Comparison of ENCODE assay signal across 8 mouse cellular contexts in the genomic region with DNA sequence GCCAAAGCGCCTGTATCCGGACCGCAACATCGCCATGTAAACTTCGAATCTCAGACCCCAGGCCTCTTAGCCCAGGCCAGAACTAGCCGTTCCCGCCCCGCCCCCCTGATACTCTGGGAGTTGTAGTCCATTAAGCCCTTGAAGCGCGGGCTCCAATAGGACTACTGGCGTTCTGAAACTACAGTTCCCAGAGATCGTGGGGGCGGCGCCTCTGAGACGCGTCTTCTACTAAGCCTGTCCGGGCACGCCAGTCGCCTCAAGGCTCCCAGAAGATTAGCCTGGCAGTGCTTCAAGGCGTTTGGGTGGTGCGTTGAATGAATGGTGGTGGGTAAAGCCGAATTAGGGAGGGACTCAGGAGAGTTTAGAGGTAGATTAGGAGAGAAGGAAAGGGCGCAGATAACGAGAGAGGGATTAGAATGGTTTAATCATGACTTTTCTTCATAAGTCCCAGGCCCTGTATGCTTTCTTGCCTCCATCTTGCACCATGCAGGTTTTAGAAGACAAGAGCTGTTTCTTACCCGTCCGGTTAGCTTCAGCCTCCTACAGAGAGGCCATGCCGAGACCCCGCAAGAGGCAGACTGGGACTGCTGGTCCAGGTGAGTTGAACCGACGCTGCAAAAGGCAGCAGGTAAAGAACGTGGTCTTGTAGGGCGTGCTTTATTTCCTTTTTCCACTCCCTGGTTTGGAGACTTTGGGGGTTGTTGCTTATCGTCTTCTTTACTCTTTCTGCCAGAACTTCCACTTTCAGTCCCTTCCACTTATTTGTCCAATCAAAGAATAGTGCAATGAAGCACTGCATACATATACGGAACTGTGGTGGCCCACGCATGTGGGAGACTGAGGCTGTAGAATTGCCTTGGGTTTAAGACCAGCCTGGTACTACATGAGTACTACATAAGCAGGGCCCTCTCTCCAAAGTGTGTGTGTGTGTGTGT. TPM values are rescaled to one million over a fixed set of nuclear protein-coding genes. Genes with fewer than 3 reads are reported as not detected.
DNase-seq lines count a peak whose midpoint lies in the region; ATAC-seq and TF ChIP-seq lines count a peak whose summit lies in the region.

A gene (minus strand): TSS at position 106 of the 935 bp plus-strand sequence.
A gene (plus strand): TSS at position 250 of the 935 bp plus-strand sequence.

- H3K27me3 ChIP-seq in heart, embryonic 12.5 days (replicated peaks): no peaks in the 10 kb centered on the region
- H3K27me3 ChIP-seq in kidney, postnatal 0 days (ENCODE audit: insufficient read depth, low read length): no peaks in the 10 kb centered on the region
- H3K27me3 ChIP-seq in liver, embryonic 11.5 days (replicated peaks; ENCODE audit: control insufficient read depth, insufficient read depth, low read length): no peaks in the 10 kb centered on the region
- no peaks in the 10 kb centered on the region for H3K27me3 ChIP-seq in stomach, embryonic 14.5 days (ENCODE audit: control insufficient read depth, insufficient read depth, low read length)

- H3K4me3 ChIP-seq in heart, embryonic 12.5 days: peak within 1 kb of the TSS; percentile 76
- peak within 1 kb of the TSS; percentile 71 for H3K4me3 ChIP-seq in kidney, postnatal 0 days (replicated peaks; ENCODE audit: low read depth, low read length)
- H3K4me3 ChIP-seq in liver, embryonic 11.5 days (ENCODE audit: low read depth, low read length): peak within 1 kb of the TSS; percentile 69
- peak within 1 kb of the TSS; percentile 72 for H3K4me3 ChIP-seq in stomach, embryonic 14.5 days (ENCODE audit: low read depth, low read length)

- WGBS in heart, embryonic 12.5 days: under 1% methylated on average over 35 of the region's 35 CpGs
- under 1% methylated on average over 35 of the region's 35 CpGs for WGBS in kidney, postnatal 0 days
- WGBS in liver, embryonic 11.5 days: 2% methylated on average over 35 of the region's 35 CpGs
- WGBS in stomach, embryonic 14.5 days: 1% methylated on average over 35 of the region's 35 CpGs

- peak within 1 kb of the TSS; percentile 78 for H3K4me2 ChIP-seq in heart, embryonic 12.5 days
- peak within 1 kb of the TSS; percentile 90 for H3K4me2 ChIP-seq in kidney, postnatal 0 days (ENCODE audit: low read length)
- H3K4me2 ChIP-seq in liver, embryonic 11.5 days: peak within 1 kb of the TSS; percentile 64
- H3K4me2 ChIP-seq in stomach, embryonic 14.5 days (replicated peaks; ENCODE audit: low read depth, low read length): peak within 1 kb of the TSS; percentile 72

- ATAC-seq in erythroid progenitor cell, adult 5-6 weeks (replicated peaks; ENCODE audit: low FRiP score, poor library complexity, severe bottlenecking): peak; percentile 99
- peak; percentile 99 for ATAC-seq in heart, embryonic 12.5 days (ENCODE audit: insufficient number of reproducible peaks, low FRiP score)
- ATAC-seq in kidney, postnatal 0 days (replicated peaks; ENCODE audit: low FRiP score, low read depth): peak; percentile 99
- ATAC-seq in liver, embryonic 11.5 days (replicated peaks; ENCODE audit: low FRiP score): peak; percentile 98
- ATAC-seq in stomach, embryonic 14.5 days (ENCODE audit: insufficient number of reproducible peaks, insufficient read depth, low FRiP score, low read depth): peak; percentile 99

- peak; percentile 94 for DNase-seq in CD4-positive helper T cell, adult 2 months (ENCODE audit: low read depth, low spot score)
- peak; percentile 94 for DNase-seq in brain, embryonic 18.5 days (ENCODE audit: low read depth, low spot score)
- peak; percentile 99 for DNase-seq in kidney, postnatal 0 days (ENCODE audit: low spot score)
- DNase-seq in liver, embryonic 11.5 days (ENCODE audit: low spot score): peak; percentile 89
- peak; percentile 94 for DNase-seq in naive thymus-derived CD4-positive, alpha-beta T cell, adult 2 months (ENCODE audit: low read depth)

- H3K9me3 ChIP-seq in heart, embryonic 12.5 days (replicated peaks): no peaks in the 10 kb centered on the region
- no peaks in the 10 kb centered on the region for H3K9me3 ChIP-seq in kidney, postnatal 0 days (replicated peaks; ENCODE audit: low read length)
- H3K9me3 ChIP-seq in liver, embryonic 11.5 days (ENCODE audit: control insufficient read depth, low read length): no peaks in the 10 kb centered on the region
- no peaks in the 10 kb centered on the region for H3K9me3 ChIP-seq in stomach, embryonic 14.5 days (ENCODE audit: control insufficient read depth, low read depth, low read length)

- peaks cover 17% of the 10 kb centered on the region for H3K4me1 ChIP-seq in heart, embryonic 12.5 days (replicated peaks)
- H3K4me1 ChIP-seq in kidney, postnatal 0 days (replicated peaks; ENCODE audit: insufficient read depth, low read length): peaks cover 4% of the 10 kb centered on the region; the same call in 1 of the 2 replicates
- peaks cover 12% of the 10 kb centered on the region for H3K4me1 ChIP-seq in liver, embryonic 11.5 days (replicated peaks; ENCODE audit: control insufficient read depth, insufficient read depth, low read length)
- peaks cover 17% of the 10 kb centered on the region; the same call in 1 of the 2 replicates for H3K4me1 ChIP-seq in stomach, embryonic 14.5 days (ENCODE audit: control insufficient read depth, insufficient read depth, low read length)

- H3K27ac ChIP-seq in heart, embryonic 12.5 days (ENCODE audit: poor library complexity, severe bottlenecking): peak within 1 kb of the TSS; percentile 29; the same call in 1 of the 2 replicates
- peak within 1 kb of the TSS; percentile 80 for H3K27ac ChIP-seq in kidney, postnatal 0 days
- H3K27ac ChIP-seq in liver, embryonic 11.5 days (ENCODE audit: low read depth, low read length): no peak within 1 kb of the TSS; the same call in 1 of the 2 replicates
- peak within 1 kb of the TSS; percentile 66; the same call in 1 of the 2 replicates for H3K27ac ChIP-seq in stomach, embryonic 14.5 days (ENCODE audit: low read length)

- TF ChIP-seq CTCF in kidney, postnatal 0 days (IDR thresholded peaks at IDR 0.05; ENCODE audit: low read depth): no peak

- peak within 1 kb of the TSS; percentile 80 for H3K9ac ChIP-seq in heart, embryonic 12.5 days
- peak within 1 kb of the TSS; percentile 92 for H3K9ac ChIP-seq in kidney, postnatal 0 days (ENCODE audit: low read depth, low read length)
- H3K9ac ChIP-seq in liver, embryonic 11.5 days (ENCODE audit: low read depth, low read length): peak within 1 kb of the TSS; percentile 70
- peak within 1 kb of the TSS; percentile 71 for H3K9ac ChIP-seq in stomach, embryonic 14.5 days (replicated peaks; ENCODE audit: low read depth, low read length)

- peaks cover 19% of the 10 kb centered on the region for H3K36me3 ChIP-seq in heart, embryonic 12.5 days
- H3K36me3 ChIP-seq in kidney, postnatal 0 days (ENCODE audit: insufficient read depth, low read length): peaks cover 15% of the 10 kb centered on the region; the same call in 1 of the 2 replicates
- H3K36me3 ChIP-seq in liver, embryonic 11.5 days (ENCODE audit: control insufficient read depth, insufficient read depth, low read length): no peaks in the 10 kb centered on the region; the same call in 1 of the 2 replicates
- H3K36me3 ChIP-seq in stomach, embryonic 14.5 days (ENCODE audit: control insufficient read depth, insufficient read depth, low read length): peaks cover 12% of the 10 kb centered on the region

RNA-seq across cellular contexts. Expression of the first gene that starts in this region (rescaled TPM):
- total RNA-seq in erythroid progenitor cell, adult 5-6 weeks (2015; ENCODE audit: low replicate concordance): 1.1 TPM in 1 of 2 replicates, not detected in the other
- 1.9 and 4.8 TPM in 2 replicates for total RNA-seq in erythroid progenitor cell, adult 5-6 weeks (2017; ENCODE audit: low replicate concordance)
- 39.7 and 40.1 TPM in 2 replicates for polyA plus RNA-seq in heart, embryonic 12.5 days (2016; fragmentation: Nextera tagmentation; extraction: Ambion mirVana)
- polyA plus RNA-seq in kidney, postnatal 0 days (2015; fragmentation: Nextera tagmentation; extraction: Ambion mirVana): 45.9 and 52.2 TPM in 2 replicates
- polyA plus RNA-seq in liver, embryonic 11.5 days (2014; fragmentation: Nextera tagmentation; extraction: Ambion mirVana): 23.7 and 23.9 TPM in 2 replicates
- polyA plus RNA-seq in stomach, embryonic 14.5 days (2014; fragmentation: Nextera tagmentation; extraction: Ambion mirVana): 47.4 and 47.9 TPM in 2 replicates

RNA-seq across cellular contexts. Expression of the second gene that starts in this region (rescaled TPM):
- 4.6 and 9.7 TPM in 2 replicates for total RNA-seq in erythroid progenitor cell, adult 5-6 weeks (2015; ENCODE audit: low replicate concordance)
- 3.6 and 10.3 TPM in 2 replicates for total RNA-seq in erythroid progenitor cell, adult 5-6 weeks (2017; ENCODE audit: low replicate concordance)
- polyA plus RNA-seq in heart, embryonic 12.5 days (2016; fragmentation: Nextera tagmentation; extraction: Ambion mirVana): 105 and 106 TPM in 2 replicates
- 153 and 154 TPM in 2 replicates for polyA plus RNA-seq in kidney, postnatal 0 days (2015; fragmentation: Nextera tagmentation; extraction: Ambion mirVana)
- polyA plus RNA-seq in liver, embryonic 11.5 days (2014; fragmentation: Nextera tagmentation; extraction: Ambion mirVana): 130 and 143 TPM in 2 replicates
- 149 and 156 TPM in 2 replicates for polyA plus RNA-seq in stomach, embryonic 14.5 days (2014; fragmentation: Nextera tagmentation; extraction: Ambion mirVana)
